Mouse (Mus musculus) Patski (cell line): ENCODE measurements at regions not wholly inside any gene's neighbourhood (a gene's known extent, or its start where the extent isn't known, plus 50 kb on each side); places are given as distances from the start of the nearest gene placed in this dataset.

Source experiments
- ATAC-seq: fragments of 100-300 bp; one replicate; pipeline ENCODE4 v1.8.0; 2021
- CTCF ChIA-PET: fragments of 350-600 bp; sonication (Branson Sonifier 250); formaldehyde crosslinking; loops from one replicate; lab custom pipeline; 2022; ENCODE audit warnings: inconsistent platforms; lab: Charles Lee
- POLR2A ChIA-PET: fragments of 350-600 bp; sonication (Branson Sonifier 250); formaldehyde crosslinking; loops from one replicate; lab custom pipeline; 2022; ENCODE audit warnings: antibody characterized with exemption, inconsistent platforms; lab: Charles Lee
- DNase-seq: peaks from one replicate; pipeline ENCODE4 v3.0.0-alpha.2; 2011; ENCODE audit warnings: low read depth, low spot score
- H3K27me3 ChIP-seq: fragments of 371-371 bp; one replicate; pipeline ENCODE4 v1.5.1; 2021
- CTCF ChIP-seq: fragments of 100-300 bp; IDR thresholded peaks from one replicate; pipeline ENCODE4 v1.5.1; 2021
- in situ Hi-C: fragments of 300-500 bp; cut with MboI; formaldehyde crosslinking; loops from 3 replicates; pipeline ENCODE4 v1.11.1; 2018; ENCODE audit warnings: low pct_unique_long_range_greater_than_20kb, mixed read lengths

GRCm38 (mm10) chr15:82709041-82709440 lies 54.9 kb downstream of the Cyp2d40 start:
- ATAC-seq = no peak
- CTCF ChIA-PET = no interaction called here
- in situ Hi-C loops = no loop called here
- no peak for TF ChIP-seq CTCF
- no peak for DNase-seq
- POLR2A ChIA-PET = no interaction called here
- H3K27me3 ChIP-seq = peaks cover 7% of the 10 kb centered on the region

GRCm38 (mm10) chr15:82707906-82708305 lies 56.1 kb downstream of the Cyp2d40 start:
- ChIA-PET POLR2A (no interaction called here), CTCF (no interaction called here)
- no peak for ATAC-seq
- TF ChIP-seq CTCF = no peak
- H3K27me3 ChIP-seq = peaks cover 7% of the 10 kb centered on the region
- in situ Hi-C loops = no loop called here
- no peak for DNase-seq

- DNase-seq (no peak), ATAC-seq (no peak)
- POLR2A ChIA-PET = no interaction called here
- peaks cover 7% of the 10 kb centered on the region for H3K27me3 ChIP-seq
- no peak for TF ChIP-seq CTCF
- in situ Hi-C loops = no loop called here
- CTCF ChIA-PET = no interaction called here
Measured at GRCm38 (mm10) chr15:82707221-82707620, 56.8 kb downstream of the Cyp2d40 start.

- CTCF ChIA-PET = no interaction called here
- no peak for ATAC-seq
Measured at GRCm38 (mm10) chr15:82706647-82707046, 57.3 kb downstream of the Cyp2d40 start.

GRCm38 (mm10) chr15:82702121-82702520 lies 61.9 kb downstream of the Cyp2d40 start:
- no peak for DNase-seq
- POLR2A ChIA-PET = no interaction called here
- CTCF ChIA-PET = no interaction called here
- in situ Hi-C loops = no loop called here
- no peak for TF ChIP-seq CTCF
- no peak for ATAC-seq
- no peaks in the 10 kb centered on the region for H3K27me3 ChIP-seq

More at GRCm38 (mm10) chr15:82706647-82707046, 57.3 kb downstream of the Cyp2d40 start:
- H3K27me3 ChIP-seq = peaks cover 7% of the 10 kb centered on the region
- DNase-seq = no peak
- TF ChIP-seq CTCF = no peak
- POLR2A ChIA-PET = interaction anchor here (0.7 kb wide), 1 partner anchor 36 kb away, joined by 3 read pairs; no protein-coding TSS in a partner anchor
- in situ Hi-C loops = no loop called here

- TF ChIP-seq CTCF = no peak
- no peak for ATAC-seq
Measured at GRCm38 (mm10) chr15:82695786-82696185, 68.2 kb downstream of the Cyp2d40 start.

GRCm38 (mm10) chr15:82695238-82695637 lies 68.7 kb downstream of the Cyp2d40 start:
- DNase-seq = no peak
- POLR2A ChIA-PET = no interaction called here
- CTCF ChIA-PET = no interaction called here
- no peak for ATAC-seq
- in situ Hi-C loops = no loop called here
- TF ChIP-seq CTCF = no peak
- no peaks in the 10 kb centered on the region for H3K27me3 ChIP-seq

More at GRCm38 (mm10) chr15:82695786-82696185, 68.2 kb downstream of the Cyp2d40 start:
- POLR2A ChIA-PET = no interaction called here
- in situ Hi-C loops = no loop called here
- H3K27me3 ChIP-seq = no peaks in the 10 kb centered on the region
- CTCF ChIA-PET = no interaction called here
- no peak for DNase-seq

- TF ChIP-seq CTCF = no peak
- POLR2A ChIA-PET = no interaction called here
- in situ Hi-C loops = no loop called here
- no peak for ATAC-seq
- no peaks in the 10 kb centered on the region for H3K27me3 ChIP-seq
- DNase-seq = no peak
- CTCF ChIA-PET = no interaction called here
Measured at GRCm38 (mm10) chr15:82694529-82694928, 69.5 kb downstream of the Cyp2d40 start.

- no peaks in the 10 kb centered on the region for H3K27me3 ChIP-seq
- TF ChIP-seq CTCF = no peak
- ATAC-seq (no peak), DNase-seq (no peak)
- CTCF ChIA-PET = no interaction called here
- POLR2A ChIA-PET = no interaction called here
- in situ Hi-C loops = no loop called here
Measured at GRCm38 (mm10) chr15:82692955-82693354, 71.0 kb downstream of the Cyp2d40 start.
